Mouse (Mus musculus) cortical plate, adult 2 months (tissue): ENCODE results near the gene 1110051M20Rik.

Experiments
- CTCF ChIP-seq: fragments of 200-500 bp; IDR thresholded peaks from 2 replicates; pipeline ENCODE4 v1.5.1; 2011; ENCODE audit warnings: mild to moderate bottlenecking, control low read depth, low read length; ENCODE audit not compliant: insufficient read depth; ENCODE audit errors: extremely low read depth
- POLR2A ChIP-seq: fragments of 200-500 bp; IDR thresholded peaks from 2 replicates; pipeline ENCODE4 v1.6.1; 2011; ENCODE audit warnings: mild to moderate bottlenecking, low read length, control low read depth; ENCODE audit not compliant: insufficient read depth; ENCODE audit errors: extremely low read depth

- no peak for TF ChIP-seq POLR2A
- no peak for TF ChIP-seq CTCF
These were observed 188.8 kb downstream of the 1110051M20Rik start, which contains the start of gene Pacsin3 for GRCm38 (mm10) chr2:91255661-91256150.
